Mouse (Mus musculus): Measurements from ENCODE around the gene Akt2. TPM values are rescaled to one million over a fixed set of nuclear protein-coding genes. Genes with fewer than 3 reads are reported as not detected.

Akt2 gene
- polyA plus RNA-seq, 1 experiment, result 102 TPM

GRCm38 (mm10) chr7:27658712-27659663 lies 67.6 kb downstream of the Akt2 start:
- Histone ChIP-seq H3K36me3 (ENCODE audit: control insufficient read depth, insufficient read depth) (no peaks in the 10 kb centered on the region), H3K79me2 (ENCODE audit: control insufficient read depth, insufficient read depth) (no peaks in the 10 kb centered on the region), H3K79me3 (ENCODE audit: low read depth) (no peaks in the 10 kb centered on the region), H3K27me3 (ENCODE audit: control insufficient read depth, insufficient read depth, insufficient read length) (peaks cover 6% of the 10 kb centered on the region), H3K4me3 (ENCODE audit: insufficient read depth, poor library complexity, severe bottlenecking) (no peak overlapping the region), H3ac (ENCODE audit: control insufficient read depth, insufficient read length, low read depth) (no peak overlapping the region)
- TF ChIP-seq CEBPB (IDR thresholded peaks at IDR 0.05; ENCODE audit: low read depth) (no peak), MYOG (IDR thresholded peaks at IDR 0.05; ENCODE audit: control insufficient read depth, extremely low read depth, insufficient read length) (no peak), MAX (IDR thresholded peaks at IDR 0.05) (no peak), MYOD1 (IDR thresholded peaks at IDR 0.05; ENCODE audit: control insufficient read depth, insufficient read length, low read depth) (no peak), CTCF (IDR thresholded peaks at IDR 0.05; ENCODE audit: control insufficient read depth, insufficient read depth, insufficient read length) (no peak), FOSL1 (IDR thresholded peaks at IDR 0.05; ENCODE audit: insufficient read depth, low read length, poor library complexity, severe bottlenecking) (no peak), USF1 (IDR thresholded peaks at IDR 0.05; ENCODE audit: low read depth) (no peak)

GRCm38 (mm10) chr7:27662038-27662437 lies 70.7 kb downstream of the Akt2 start:
- H3K4me3 ChIP-seq (ENCODE audit: insufficient read depth, poor library complexity, severe bottlenecking), result no peak overlapping the region
- no peaks in the 10 kb centered on the region for H3K27me3 ChIP-seq (ENCODE audit: control insufficient read depth, insufficient read depth, insufficient read length)
- no peaks in the 10 kb centered on the region for H3K36me3 ChIP-seq (ENCODE audit: control insufficient read depth, insufficient read depth)
- H3K79me2 ChIP-seq (ENCODE audit: control insufficient read depth, insufficient read depth), result no peaks in the 10 kb centered on the region
- no peak for TF ChIP-seq MYOG (IDR thresholded peaks at IDR 0.05; ENCODE audit: control insufficient read depth, extremely low read depth, insufficient read length)
- TF ChIP-seq MYOD1 (IDR thresholded peaks at IDR 0.05; ENCODE audit: control insufficient read depth, insufficient read length, low read depth), result no peak
- TF ChIP-seq CEBPB (IDR thresholded peaks at IDR 0.05; ENCODE audit: low read depth), result no peak
- no peak for TF ChIP-seq FOSL1 (IDR thresholded peaks at IDR 0.05; ENCODE audit: insufficient read depth, low read length, poor library complexity, severe bottlenecking)
- no peak for TF ChIP-seq USF1 (IDR thresholded peaks at IDR 0.05; ENCODE audit: low read depth)
- no peak for TF ChIP-seq CTCF (IDR thresholded peaks at IDR 0.05; ENCODE audit: control insufficient read depth, insufficient read depth, insufficient read length)
- no peak for TF ChIP-seq MAX (IDR thresholded peaks at IDR 0.05)
- H3K79me3 ChIP-seq (ENCODE audit: low read depth), result no peaks in the 10 kb centered on the region
- no peak overlapping the region for H3ac ChIP-seq (ENCODE audit: control insufficient read depth, insufficient read length, low read depth)

DNA sequence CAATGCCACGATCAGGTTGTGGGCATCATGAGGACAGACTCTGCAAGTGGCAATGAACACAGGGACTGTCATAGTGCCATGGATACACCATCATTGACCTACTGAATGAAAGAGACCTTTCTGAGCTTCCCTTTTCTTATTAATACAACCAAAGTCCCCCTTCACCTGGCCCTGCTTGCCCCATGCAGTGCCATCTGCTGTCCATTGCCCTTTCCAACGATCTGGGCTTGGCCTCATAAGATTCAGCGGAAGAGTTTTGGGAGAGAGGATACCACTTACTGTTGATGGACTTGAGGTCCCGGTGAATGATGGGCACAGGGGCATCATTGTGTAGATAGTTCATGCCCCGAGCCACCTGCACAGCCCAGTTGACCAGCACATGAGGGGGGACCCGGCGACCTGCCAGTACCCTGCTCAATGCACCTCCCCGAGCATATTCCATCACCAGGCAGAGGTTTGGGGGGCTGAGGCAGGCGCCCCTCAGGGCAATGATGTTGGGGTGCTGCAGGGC lies 81.8 kb downstream of the Akt2 start:
- H3ac ChIP-seq (ENCODE audit: control insufficient read depth, insufficient read length, low read depth), result peak overlapping the region; percentile 49
- H3K27me3 ChIP-seq (ENCODE audit: control insufficient read depth, insufficient read depth, insufficient read length), result no peaks in the 10 kb centered on the region
- no peak for TF ChIP-seq MYOD1 (IDR thresholded peaks at IDR 0.05; ENCODE audit: control insufficient read depth, insufficient read length, low read depth)
- TF ChIP-seq MAX (IDR thresholded peaks at IDR 0.05), result no peak
- no peak for TF ChIP-seq MYOG (IDR thresholded peaks at IDR 0.05; ENCODE audit: control insufficient read depth, extremely low read depth, insufficient read length)
- no peak for TF ChIP-seq USF1 (IDR thresholded peaks at IDR 0.05; ENCODE audit: low read depth)
- TF ChIP-seq CTCF (IDR thresholded peaks at IDR 0.05; ENCODE audit: control insufficient read depth, insufficient read depth, insufficient read length), result no peak
- peaks cover 19% of the 10 kb centered on the region for H3K79me2 ChIP-seq (ENCODE audit: control insufficient read depth, insufficient read depth)
- peaks cover 2% of the 10 kb centered on the region for H3K79me3 ChIP-seq (ENCODE audit: low read depth)
- H3K36me3 ChIP-seq (ENCODE audit: control insufficient read depth, insufficient read depth), result no peaks in the 10 kb centered on the region
- peak overlapping the region; percentile 53 for H3K4me3 ChIP-seq (ENCODE audit: insufficient read depth, poor library complexity, severe bottlenecking)

GRCm38 (mm10) chr7:27673575-27674131 lies 82.3 kb downstream of the Akt2 start:
- Histone ChIP-seq H3K36me3 (ENCODE audit: control insufficient read depth, insufficient read depth) (no peaks in the 10 kb centered on the region), H3K79me2 (ENCODE audit: control insufficient read depth, insufficient read depth) (peaks cover 19% of the 10 kb centered on the region), H3K79me3 (ENCODE audit: low read depth) (peaks cover 2% of the 10 kb centered on the region), H3K27me3 (ENCODE audit: control insufficient read depth, insufficient read depth, insufficient read length) (no peaks in the 10 kb centered on the region), H3ac (ENCODE audit: control insufficient read depth, insufficient read length, low read depth) (peak overlapping the region; percentile 49), H3K4me3 (ENCODE audit: insufficient read depth, poor library complexity, severe bottlenecking) (peak overlapping the region; percentile 53)
- TF ChIP-seq MYOG (IDR thresholded peaks at IDR 0.05; ENCODE audit: control insufficient read depth, extremely low read depth, insufficient read length) (no peak), CEBPB (IDR thresholded peaks at IDR 0.05; ENCODE audit: low read depth) (no peak), MAX (IDR thresholded peaks at IDR 0.05) (no peak), MYOD1 (IDR thresholded peaks at IDR 0.05; ENCODE audit: control insufficient read depth, insufficient read length, low read depth) (no peak), USF1 (IDR thresholded peaks at IDR 0.05; ENCODE audit: low read depth) (no peak), CTCF (IDR thresholded peaks at IDR 0.05; ENCODE audit: control insufficient read depth, insufficient read depth, insufficient read length) (no peak), FOSL1 (IDR thresholded peaks at IDR 0.05; ENCODE audit: insufficient read depth, low read length, poor library complexity, severe bottlenecking) (no peak)

DNA sequence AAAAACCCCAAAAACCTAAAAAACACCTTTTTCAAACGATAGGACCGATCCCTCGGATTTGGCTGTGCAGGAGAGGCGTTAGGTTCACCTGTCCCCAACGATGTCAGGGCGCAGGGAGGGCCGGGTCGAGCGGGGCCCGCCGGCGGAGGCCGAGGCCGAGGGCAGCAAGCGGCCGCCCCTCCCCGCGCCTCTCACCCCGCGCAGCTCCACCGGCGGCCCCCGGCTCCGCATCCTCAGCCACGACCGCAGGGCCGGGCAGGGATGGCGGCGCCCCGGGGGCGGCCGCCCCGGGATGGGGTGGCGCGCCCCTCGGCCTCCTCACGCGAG lies 82.8 kb downstream of the Akt2 start:
- TF ChIP-seq CTCF (IDR thresholded peaks at IDR 0.05; ENCODE audit: control insufficient read depth, insufficient read depth, insufficient read length) (no peak), MYOD1 (IDR thresholded peaks at IDR 0.05; ENCODE audit: control insufficient read depth, insufficient read length, low read depth) (no peak), MYOG (IDR thresholded peaks at IDR 0.05; ENCODE audit: control insufficient read depth, extremely low read depth, insufficient read length) (no peak)
- H3ac ChIP-seq (ENCODE audit: control insufficient read depth, insufficient read length, low read depth), result peak overlapping the region; percentile 49
- peaks cover 19% of the 10 kb centered on the region for H3K79me2 ChIP-seq (ENCODE audit: control insufficient read depth, insufficient read depth)
- peak overlapping the region; percentile 53 for H3K4me3 ChIP-seq (ENCODE audit: insufficient read depth, poor library complexity, severe bottlenecking)
- H3K36me3 ChIP-seq (ENCODE audit: control insufficient read depth, insufficient read depth), result no peaks in the 10 kb centered on the region
- H3K79me3 ChIP-seq (ENCODE audit: low read depth), result peaks cover 2% of the 10 kb centered on the region
- H3K27me3 ChIP-seq (ENCODE audit: control insufficient read depth, insufficient read depth, insufficient read length), result no peaks in the 10 kb centered on the region

Data from C2C12 (cell line).